Mouse (Mus musculus) heart, adult 11 months (tissue): ENCODE measurements around the gene Ptpn18.
A peak's percentile ranks its signal among the peaks of the same experiment; 100 is the strongest.

Experiments
- DNase-seq: peaks from one replicate; pipeline ENCODE4 v3.0.0; 2022

Gene Ptpn18

GRCm38 (mm10) chr1:34459284-34460060, at the start of gene Ptpn18:
Gene Ptpn18, plus strand, starts transcription at chr1:34459762.
- DNase-seq = peak; percentile 99

- DNase-seq = peak; percentile 79
Measured at GRCm38 (mm10) chr1:34428466-34428865, 31.1 kb upstream of the Ptpn18 start.

- peak; percentile 83 for DNase-seq
Measured at GRCm38 (mm10) chr1:34429281-34429680, 30.3 kb upstream of the Ptpn18 start.

- DNase-seq = peak; percentile 66
Measured at GRCm38 (mm10) chr1:34430981-34431380, 28.6 kb upstream of the Ptpn18 start.

- DNase-seq = peak; percentile 83
Measured at GRCm38 (mm10) chr1:34431431-34431830, 28.1 kb upstream of the Ptpn18 start.

GRCm38 (mm10) chr1:34432411-34432775, 27.2 kb upstream of the Ptpn18 start:
- DNase-seq = peak; percentile 91

- peak; percentile 95 for DNase-seq
Measured at GRCm38 (mm10) chr1:34432776-34433481, 26.6 kb upstream of the Ptpn18 start.

DNA sequence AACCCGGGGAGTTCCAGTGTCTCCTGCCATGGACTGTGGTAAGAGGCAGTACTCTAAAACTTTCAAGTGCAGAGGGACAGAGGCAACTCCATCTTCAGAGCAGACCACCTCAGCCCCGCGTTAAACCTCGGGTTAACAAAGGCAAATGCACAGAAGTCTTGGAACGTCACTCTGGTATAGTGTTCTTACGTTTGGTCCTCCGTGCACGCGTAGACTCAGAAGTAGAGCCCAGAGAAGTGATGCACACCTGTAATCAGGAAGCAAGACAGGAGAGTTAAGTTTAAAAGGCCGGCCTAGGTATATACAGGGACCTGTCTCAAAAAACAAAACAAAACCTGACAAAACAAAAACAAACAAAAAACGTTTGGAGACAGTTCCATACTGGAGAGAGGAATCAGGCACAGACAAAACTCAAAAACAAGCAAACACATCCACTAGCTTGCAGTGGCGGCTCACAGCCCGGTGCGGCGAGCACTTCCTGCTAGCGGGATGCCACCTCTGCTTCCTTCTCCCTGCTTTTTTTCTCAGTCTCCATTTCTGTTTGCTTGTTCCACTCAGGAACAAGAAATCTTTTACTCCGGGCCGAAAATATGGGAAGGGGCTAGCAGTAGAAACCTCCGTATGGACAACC, 25.6 kb upstream of the Ptpn18 start:
- peak; percentile 88 for DNase-seq

DNA sequence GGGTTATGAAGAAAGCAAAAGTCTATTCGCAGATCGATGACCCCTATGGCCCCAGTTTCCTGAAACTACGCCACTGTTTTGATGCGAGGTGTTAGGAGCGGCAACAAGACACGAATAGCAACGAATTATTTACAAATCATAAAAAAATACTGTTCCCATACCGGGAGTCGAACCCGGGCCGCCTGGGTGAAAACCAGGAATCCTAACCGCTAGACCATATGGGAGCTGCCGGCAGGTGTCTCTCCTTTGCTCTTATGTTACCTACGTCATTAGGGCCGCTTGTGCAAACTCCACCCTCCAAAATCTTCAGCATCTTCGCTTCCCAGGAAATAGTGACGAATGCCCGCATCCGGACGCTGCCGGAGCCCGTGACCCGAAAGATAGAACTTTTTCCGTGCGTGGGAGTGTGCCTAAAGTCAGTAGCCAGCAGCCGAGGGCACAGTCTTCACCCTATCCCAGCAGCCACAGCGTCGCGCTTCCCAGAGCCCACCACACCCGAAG, 24.9 kb upstream of the Ptpn18 start:
- DNase-seq = peak; percentile 99

GRCm38 (mm10) chr1:34435371-34436120, 24.0 kb upstream of the Ptpn18 start:
- peak; percentile 68 for DNase-seq

DNA sequence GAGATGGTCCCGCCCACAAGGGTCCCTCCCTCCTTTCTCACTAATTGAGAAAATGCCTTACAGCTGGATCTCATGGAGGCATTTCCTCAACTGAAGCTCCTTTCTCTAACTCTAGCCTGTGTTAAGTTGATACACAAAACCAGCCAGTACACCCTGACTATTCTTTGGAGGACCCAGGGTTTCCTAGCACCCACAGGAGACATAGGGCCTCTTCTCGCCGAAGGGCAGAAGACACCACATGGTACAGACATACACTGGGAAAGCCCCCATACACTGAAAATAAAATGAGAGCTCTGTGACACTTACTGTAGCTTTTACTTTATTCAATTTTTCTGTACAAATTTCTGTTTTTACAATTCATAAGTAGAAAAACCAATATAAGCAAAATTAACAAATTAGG, 23.2 kb upstream of the Ptpn18 start:
- peak; percentile 77 for DNase-seq

DNA sequence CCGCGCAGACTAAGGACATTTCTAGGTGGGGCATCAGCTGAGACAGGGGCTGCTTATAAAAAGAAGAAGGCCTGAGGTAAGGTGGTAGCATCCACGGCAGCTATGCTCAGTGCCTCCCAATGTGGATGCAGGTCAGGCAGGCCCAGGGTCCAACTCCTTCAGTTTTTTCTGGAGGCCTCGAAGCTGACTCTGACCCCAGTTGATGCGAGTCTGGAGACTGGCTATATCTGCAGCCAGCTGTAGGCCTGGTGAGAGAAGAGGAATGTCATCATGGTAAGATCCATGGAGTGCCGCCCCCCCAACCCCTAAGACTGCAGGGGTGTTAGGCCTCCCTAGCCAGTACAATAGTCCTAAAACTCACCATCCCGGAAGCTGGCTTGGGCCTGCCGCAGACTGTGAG, 22.2 kb upstream of the Ptpn18 start:
- DNase-seq = peak; percentile 91

- DNase-seq = peak; percentile 86
Measured at GRCm38 (mm10) chr1:34438381-34439051, 21.0 kb upstream of the Ptpn18 start.

- peak; percentile 100 for DNase-seq
Measured at GRCm38 (mm10) chr1:34439215-34439960, 20.2 kb upstream of the Ptpn18 start, which contains the start of the genes Ccdc115 and Imp4. Gene Ccdc115, minus strand, starts transcription at chr1:34439672. Gene Imp4, plus strand, starts transcription at chr1:34439851.

DNA sequence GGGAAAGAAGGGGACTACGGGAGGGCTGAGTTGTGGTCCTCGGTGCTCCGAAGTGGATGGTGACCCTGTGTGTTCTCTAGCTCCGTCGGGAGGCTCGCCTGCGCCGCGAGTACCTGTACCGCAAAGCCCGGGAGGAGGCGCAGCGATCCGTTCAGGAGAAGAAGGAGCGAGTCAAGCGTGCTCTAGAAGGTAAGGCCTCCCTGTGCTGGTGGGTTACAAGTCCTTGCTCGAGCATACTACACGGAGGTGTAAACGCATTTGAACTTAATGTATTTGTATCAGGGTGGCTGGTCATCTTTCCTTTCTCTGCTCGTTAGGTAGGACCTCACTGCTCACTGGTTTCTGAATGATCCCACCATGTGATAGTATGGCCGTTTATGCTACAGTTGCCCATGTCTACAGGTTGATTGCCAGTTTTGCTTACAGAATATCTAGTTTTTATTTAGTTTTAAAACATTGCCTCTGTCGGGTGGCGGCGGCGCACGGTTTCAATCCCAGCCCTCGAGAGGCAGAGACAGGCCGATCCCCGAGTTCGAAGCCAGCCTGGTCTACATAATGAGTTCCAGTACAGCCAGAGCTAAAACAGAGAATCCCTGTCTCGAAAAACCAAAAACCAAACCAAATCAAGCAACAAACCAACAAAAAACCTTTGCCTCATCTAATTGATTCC, 19.5 kb upstream of the Ptpn18 start:
- no peak for DNase-seq

DNA sequence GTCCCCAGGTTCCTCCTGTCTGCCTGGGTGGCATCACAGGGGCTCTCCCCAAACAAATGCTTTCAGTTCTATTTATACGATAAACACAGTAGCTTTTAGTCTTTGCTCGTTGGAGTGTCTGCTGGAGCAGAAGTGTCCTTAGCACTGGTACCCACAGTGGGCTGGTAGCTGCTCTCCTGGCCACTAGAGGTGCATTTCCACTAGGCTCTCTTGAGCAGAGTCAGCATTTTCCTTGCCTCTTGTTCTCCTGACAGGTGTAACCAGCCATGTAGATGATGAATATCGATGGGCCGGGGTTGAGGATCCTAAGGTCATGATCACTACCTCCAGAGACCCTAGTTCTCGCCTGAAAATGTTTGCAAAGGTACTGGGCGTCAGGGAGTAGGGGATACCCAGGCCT, 16.4 kb upstream of the Ptpn18 start:
- DNase-seq = no peak

DNA sequence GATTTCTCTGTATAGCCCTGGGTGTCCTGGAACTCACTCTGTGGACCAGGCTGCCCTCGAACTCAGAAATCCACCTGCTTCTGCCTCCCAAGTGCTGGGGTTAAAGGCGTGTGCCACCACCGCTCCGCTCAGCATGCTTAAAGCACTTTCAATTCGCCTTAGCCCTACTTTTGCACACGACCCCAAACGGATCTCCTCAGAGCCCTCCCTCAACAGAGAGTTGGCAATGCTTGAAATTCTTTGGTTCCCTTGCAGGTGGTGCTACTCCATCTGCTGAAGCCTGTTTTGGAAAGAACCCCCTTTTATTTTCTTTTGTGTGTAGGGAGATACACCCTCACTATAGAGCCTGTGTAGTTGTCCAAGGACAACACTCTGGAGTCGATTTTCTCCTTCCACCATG, 1.1 kb upstream of the Ptpn18 start:
- no peak for DNase-seq

DNA sequence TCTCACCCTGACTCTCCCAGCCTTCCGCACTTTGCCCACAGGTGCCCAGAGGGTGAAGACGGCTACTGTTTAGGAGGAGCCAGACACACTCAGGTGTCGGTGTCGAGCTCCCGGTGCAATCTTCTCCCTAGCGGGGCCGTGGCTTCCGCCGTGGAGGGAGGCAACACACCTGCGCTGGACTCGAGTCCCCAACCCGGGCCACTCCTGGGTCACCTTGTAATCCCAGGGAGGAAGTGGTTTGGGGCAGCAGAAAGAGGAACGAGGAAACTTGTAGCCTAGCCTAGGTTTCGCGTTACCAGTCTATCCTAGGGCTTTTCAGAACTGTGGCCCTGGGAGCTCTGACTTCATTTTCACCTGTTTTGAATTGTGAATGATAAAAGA, 489 bp downstream of the Ptpn18 start:
- peak; percentile 92 for DNase-seq

DNA sequence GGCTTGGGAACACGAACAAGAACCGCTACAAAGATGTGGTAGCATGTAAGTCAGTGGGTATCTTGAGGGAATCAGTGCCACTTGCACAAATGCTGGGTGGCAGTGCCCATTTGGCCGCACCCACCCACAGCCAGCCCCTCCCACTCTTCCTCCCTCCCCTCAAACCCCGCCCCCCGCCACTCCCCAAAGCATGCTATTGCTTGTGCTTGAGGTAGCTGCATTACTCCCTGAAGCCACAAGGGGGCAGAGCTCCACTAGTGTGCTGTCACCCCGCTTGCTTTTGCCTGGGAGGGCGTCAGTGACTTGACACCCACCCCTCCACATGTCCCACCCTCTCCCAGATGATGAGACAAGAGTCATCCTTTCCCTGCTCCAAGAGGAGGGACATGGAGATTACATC, 3.2 kb downstream of the Ptpn18 start:
- peak; percentile 96 for DNase-seq

DNA sequence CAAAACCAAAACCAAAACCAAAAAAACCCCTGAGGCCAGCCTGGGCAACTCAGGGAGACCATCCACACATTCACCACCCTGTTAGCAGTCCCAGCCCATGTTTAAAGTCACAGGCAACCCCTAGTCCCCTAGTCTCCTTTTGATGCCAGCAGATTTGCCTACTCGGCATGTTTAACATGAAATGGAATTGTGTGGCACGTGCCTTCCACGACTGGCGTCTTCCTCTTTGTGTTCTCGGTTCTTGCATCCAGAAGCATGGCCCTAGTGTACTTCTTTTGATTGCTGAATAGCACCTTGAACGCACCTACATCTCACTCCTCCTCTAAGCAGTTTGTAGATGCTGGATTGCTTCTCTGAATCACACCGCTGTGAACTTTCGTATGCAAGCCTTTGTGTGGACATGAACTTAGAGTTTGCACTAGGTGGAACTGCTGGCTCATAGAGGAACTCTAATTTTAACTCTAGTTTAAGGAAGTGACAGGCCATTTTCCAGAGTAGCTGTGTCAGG, 4.8 kb downstream of the Ptpn18 start:
- DNase-seq = peak; percentile 95

GRCm38 (mm10) chr1:34465445-34465844, 5.9 kb downstream of the Ptpn18 start:
- no peak for DNase-seq
